Mouse (Mus musculus): Measurements from ENCODE around the gene Cd4.

- no peak for TF ChIP-seq POLR2A (IDR thresholded peaks at IDR 0.05; ENCODE audit: extremely low read depth, insufficient read depth, low read length)
- no peak for TF ChIP-seq CTCF (IDR thresholded peaks at IDR 0.05; ENCODE audit: low read depth, low read length)
Measured at GRCm38 (mm10) chr6:124910032-124910431, 22.0 kb upstream of the Cd4 start.
